Mouse (Mus musculus): ENCODE measurements around the gene Cacna1h.

Cacna1h gene

DNA sequence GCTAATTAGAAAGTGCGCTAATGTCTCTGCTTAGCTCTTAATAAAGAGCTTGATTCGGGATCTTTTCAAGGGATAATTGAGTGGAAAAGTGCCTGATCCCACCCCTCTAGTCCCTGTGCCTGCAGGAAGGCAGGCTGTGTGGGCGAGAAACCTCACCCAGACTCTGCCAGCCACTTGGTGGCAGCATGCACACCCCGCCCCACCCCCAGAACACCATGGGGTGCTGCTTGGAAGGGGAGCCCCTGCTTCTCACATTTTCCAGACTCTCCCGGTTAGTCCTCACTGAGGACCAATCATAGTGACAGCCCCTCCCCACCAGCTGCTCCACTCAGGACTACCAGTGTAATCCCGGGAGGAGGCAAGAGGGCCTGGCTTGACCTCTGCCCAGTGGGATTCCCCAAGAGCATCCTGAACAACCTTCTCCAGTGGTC is 27.6 kb downstream of the Cacna1h start:
- no peak for DNase-seq

DNA sequence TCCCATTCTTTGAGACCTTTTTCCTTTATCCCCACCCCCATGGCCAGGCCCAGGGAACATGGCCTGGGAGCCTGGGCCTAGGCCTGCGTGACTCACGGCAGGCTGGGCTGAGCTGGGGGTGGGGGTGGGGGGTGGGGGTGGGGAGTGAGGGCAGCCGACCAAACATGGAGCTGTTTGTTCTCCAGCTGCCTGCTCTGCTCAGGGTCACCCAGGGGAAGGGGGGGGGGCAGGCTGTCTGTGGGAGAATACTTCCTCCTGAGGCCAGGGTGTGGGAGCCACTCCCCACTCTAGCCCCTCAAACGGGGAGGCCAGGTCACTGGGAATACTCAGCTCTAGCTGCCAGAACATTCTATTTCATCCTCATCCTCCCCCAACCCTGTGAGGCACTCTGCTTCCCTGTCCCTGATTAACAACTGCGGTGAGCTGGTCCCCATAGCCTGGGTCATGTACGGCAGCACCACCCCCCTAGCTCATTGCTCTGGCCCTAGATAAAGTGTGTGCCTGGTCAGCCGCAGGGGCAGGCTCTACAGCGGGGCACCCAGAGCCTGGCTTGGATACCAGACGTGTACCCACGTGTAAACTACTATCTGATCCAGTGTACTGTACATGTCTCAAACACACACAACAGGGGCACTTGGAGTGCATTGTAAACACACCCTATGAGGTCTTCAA is 28.2 kb downstream of the Cacna1h start:
- DNase-seq, result peak; percentile 54

DNA sequence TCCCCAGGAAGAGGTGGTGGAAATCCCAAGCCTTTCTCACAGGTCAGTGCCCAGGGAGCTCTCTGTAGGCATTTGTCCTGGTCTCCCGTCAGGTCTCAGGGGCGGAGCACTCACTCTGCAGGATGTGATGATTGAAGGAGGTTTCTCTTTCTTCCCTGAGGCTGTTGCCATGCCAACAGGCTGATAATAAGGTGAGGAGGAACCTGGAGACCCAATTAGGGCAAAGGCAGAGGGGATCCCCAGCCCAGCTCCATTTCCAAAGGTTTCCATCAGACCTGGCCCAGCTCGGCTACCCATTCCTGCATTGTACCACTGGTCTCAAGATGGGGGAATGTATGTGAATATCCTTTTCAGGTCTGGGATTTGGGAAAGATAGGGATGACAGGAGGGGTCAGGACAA is 29.4 kb downstream of the Cacna1h start:
- DNase-seq, result no peak

DNA sequence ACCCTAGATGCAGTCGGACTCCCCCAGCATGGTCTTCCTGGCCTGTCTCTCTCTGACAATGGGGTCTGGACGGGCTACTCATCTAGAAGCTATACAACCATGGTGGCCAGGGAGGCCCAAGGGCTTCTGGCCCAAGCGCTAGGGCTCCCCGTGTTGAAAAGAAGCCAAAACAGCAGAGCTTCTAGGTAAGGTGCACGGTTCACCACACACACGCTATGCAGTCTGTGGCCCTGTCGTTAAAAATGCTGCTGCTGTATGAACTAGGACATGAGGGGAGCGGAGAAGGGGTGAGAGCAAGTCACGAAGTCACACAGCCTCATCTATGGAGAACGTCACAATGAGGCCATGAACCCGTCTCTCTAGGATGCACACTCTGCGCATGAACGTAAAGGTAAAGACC is 31.4 kb downstream of the Cacna1h start:
- DNase-seq, result no peak

DNA sequence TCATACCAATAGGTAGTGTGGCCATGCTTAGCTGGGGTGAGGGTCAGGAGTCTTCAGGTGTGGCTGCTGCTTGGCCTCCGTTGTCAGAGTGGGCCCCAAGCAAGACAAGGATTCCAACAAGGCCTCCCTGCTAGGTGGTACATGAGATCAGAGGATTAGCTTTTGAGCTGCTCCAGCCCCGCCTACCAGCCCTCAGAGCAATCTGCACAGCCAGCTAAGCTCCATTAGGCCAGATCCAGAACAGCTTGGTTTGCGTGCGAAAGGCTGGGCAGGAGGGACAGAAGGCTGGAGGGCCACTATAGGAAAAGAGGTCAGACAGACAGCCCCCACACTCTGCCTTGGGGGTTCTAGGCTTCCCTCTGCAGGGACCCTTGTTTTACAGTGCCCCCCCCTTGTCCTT is 32.1 kb downstream of the Cacna1h start:
- DNase-seq, result no peak

DNA sequence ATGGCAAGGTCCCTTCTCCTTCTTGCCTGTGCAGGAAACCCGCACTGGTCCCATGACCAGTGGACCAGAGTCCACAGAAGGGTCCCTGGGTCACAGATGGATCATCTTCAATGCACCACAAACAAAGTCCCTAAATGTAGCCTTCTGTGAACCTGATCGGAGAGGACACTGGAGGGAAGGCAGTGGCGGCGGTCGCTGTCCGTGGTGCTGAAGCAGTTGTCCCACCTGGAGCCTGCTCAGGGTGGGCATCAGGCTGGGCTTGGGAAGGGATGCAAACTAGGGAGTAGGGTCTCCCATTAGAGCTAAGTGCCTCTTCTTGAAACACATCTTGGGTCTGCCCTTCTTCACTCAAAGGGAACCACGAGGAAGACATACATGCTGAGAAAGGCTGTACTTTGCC is 33.1 kb downstream of the Cacna1h start:
- DNase-seq, result peak; percentile 57

DNA sequence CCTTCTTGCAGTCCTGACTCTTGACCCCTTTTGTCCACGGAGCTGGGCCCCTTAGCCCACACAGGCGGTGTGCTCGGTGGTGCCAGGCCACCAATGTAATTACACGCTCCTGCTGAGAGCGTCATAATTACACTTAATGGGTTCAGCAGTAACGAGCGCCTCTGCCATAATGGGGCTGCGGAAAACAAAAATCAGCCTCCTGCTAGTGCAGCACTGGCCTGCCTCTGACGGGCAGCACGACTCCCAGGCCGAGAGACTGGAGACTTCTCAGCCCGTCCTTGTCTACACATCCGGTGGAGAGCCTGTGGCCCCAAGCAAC is 35.1 kb downstream of the Cacna1h start:
- DNase-seq, result no peak

DNA sequence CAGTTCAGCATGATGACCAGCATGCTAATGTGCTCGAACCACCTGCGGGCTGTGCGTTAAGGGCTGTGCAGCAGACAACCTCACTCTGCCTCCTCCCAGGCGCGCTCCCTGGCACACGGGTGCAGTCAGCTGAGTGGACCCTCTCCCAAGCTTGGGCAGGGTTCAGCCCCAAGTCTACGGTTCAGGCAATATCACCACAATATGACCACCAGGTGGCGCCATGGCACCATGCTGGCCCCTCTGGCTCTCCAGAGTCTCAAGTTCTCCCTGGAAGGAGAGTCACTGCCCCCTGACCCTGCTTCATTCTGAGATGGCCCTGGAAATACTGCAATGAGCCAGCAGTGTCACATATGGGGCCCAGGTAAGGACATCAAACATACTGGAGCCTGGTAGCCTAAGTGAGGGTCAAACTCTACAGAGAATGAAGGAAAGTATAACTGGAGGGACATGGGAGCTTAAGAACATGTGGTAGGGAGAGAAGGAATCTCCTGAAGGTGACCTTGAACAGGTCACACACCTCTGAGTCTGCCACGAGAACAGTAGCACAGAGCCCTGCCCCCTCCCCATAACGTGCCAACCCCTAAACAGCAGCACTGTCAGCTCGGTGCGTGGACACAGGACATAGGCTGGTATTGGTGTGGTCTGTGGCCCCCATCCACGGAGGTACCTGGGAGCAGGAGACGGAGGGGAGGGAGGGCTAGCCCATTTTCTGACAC is 35.6 kb downstream of the Cacna1h start:
- peak; percentile 75 for DNase-seq

DNA sequence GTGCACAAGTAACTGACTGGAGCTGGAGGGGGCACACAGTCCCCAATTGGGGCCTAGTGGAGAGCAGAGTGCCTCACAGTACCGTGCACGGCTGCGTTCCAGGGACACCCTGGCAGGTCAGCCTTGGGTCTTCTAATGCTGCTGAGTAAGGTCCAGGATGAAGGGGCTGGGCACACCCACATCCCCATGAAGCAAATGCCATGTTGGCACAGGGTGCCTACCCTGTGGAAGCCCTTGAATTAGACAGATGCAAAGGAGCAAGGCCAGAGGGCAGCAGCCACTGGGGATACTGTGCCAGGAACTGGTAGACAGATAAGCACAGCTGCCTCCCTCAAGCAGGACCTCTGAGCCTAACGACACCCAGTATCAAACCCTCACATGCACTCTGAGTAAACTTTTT is 39.1 kb downstream of the Cacna1h start:
- no peak for DNase-seq

DNA sequence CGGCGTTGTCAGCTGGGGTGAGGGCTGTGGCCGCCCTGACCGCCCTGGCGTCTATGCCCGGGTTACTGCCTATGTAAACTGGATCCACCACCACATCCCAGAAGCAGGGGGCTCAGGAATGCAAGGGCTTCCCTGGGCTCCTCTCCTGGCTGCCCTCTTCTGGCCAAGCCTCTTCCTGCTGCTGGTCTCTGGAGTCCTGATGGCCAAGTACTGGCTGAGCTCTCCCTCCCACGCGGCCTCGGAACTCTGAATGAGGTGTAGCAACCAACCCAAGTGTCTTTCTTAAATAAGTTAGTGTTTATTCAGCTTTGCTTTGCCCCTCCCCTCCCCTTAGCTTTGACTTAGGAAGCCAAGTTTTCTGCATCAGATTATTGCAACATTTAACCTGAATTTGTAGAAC is 59.6 kb downstream of the Cacna1h start:
- no peak for DNase-seq

DNA sequence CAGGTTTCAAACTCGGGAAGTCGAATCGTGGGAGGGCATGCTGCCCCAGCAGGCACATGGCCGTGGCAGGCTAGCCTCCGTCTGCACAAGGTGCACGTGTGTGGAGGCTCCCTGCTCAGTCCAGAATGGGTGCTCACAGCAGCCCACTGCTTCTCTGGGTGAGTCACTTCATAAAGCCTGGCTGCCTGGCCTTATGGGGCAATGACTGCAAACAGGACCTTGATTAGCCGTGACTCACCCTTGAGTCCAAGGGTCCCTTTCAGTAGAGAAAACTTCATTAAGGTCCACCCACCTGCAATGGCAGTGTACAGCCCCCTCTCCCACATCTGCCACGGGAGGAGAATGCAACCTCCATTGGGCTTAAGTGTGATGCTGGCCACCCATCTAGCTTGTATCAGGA is 61.1 kb downstream of the Cacna1h start:
- no peak for DNase-seq

DNA sequence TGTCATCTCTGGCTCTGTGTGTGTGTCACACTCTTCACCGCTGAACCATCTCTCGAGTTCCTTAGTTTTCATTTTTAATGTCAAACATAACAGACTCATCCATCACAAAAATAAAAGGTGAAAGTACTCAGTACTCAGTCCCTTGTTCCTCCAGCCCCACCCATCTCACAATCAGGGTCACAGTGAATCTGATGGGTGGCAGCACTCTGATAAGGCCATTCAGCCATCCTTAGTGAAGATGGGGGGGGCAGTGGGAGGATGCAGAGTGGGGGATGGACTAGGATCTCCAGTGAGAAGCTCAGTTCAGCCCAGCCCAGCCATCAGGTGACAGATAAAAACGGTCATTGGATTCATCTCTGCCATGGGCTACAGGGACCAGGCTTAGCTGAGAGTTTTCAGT is 64.6 kb downstream of the Cacna1h start, which contains the start of gene Tpsg1:
TSS of gene Tpsg1 (plus strand) at position 301 of the 400 bp plus-strand sequence.
- DNase-seq, result no peak

DNA sequence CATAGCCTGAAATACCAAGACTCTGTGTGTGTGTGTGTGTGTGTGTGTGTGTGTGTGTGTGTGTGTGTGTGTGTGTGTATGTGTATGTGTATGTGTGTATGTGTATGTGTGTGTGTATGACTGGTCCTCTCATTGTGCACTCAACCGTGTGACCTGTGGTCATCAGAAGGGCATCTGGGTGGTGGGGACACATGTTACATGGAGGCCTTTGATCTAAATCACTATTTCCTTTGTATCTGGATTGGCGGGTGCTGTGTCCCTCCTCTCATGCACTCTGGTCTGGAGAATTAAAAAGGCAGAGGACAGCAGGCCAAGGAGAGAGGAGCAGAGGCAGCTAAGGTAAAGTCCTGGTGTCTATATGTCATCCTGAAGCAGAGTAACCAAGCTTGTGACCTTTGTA is 67.6 kb downstream of the Cacna1h start, which contains the start of gene Tpsb2:
TSS of gene Tpsb2 (plus strand) at position 301 of the 400 bp plus-strand sequence.
- no peak for DNase-seq

DNA sequence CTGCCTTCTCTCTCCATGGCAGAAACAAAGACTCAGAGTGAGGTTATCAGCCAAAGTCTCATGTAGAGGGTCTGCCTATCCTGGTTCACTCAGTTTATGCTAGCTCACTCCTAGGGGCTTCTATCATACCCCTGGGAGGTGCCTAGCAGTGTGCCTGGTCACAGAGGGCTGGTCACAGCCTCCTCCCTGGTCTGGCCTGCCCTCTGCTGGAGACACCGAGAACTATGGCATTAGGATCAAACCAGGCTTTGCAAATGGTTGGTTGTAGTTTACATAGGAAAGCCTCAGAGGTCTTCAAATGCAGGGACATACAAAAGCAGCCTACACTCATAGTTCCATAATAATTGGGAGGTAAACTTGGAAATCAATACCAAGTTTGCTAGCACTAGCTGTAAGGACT is 69.9 kb downstream of the Cacna1h start:
- DNase-seq, result peak; percentile 58

DNA sequence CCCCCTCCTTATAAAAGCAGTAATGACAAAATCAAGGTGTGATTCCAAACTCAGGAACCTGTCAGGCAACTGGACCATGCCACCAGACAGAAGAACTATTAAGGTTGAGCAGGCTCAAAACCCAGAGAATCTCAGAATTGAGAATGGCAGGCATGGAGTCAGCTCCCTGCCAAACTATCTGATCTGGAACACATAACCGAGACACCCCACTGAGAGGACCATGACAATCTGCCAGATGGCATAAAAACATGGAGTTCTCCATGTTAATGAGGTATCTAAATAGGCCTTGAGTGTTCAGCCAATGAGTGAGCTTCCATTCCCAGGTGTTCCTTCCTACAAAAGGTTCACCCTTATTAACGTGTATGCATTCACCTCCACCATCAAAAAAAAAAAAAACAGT is 72.3 kb downstream of the Cacna1h start:
- no peak for DNase-seq

DNA sequence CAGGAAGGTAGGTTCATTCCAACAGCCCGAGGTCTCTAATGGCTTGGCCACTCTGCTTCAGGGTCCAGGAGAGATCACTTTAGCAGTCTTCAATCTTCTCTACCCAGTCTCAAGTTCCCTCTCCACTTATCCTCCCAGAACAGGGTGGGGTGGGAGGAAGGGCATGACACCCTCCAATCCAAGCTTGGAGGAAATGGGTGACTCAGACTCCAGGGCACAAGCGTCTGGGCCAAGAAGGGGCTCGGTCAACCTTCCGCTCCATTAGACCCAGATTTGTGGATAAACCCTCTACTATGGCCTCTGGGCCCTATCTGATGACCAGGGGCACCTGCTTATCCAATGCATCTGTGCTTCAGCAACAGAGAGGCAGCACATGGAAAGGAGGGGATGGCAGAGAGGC is 88.1 kb downstream of the Cacna1h start, which contains the start of gene Tpsab1:
TSS of gene Tpsab1 (minus strand) at position 101 of the 400 bp plus-strand sequence.
- no peak for DNase-seq

DNA sequence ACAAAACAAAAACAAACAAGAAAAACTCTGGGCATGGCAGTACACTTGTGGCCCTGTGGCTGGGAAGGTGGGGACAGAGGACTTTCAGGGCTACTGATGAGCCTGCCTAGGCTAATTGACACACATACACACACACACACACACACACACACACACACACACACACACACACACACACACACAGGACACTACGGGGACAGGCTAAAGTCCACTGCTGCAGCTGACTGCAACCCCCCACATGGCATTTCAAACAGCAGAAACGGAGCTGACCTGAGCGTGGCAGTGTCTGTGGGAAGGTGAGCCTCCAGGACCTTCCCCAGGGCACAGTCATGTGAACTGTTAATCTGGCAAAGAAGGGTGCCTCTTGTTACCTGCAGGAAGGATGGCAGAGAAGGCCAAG is 92.1 kb downstream of the Cacna1h start:
- peak; percentile 42 for DNase-seq

DNA sequence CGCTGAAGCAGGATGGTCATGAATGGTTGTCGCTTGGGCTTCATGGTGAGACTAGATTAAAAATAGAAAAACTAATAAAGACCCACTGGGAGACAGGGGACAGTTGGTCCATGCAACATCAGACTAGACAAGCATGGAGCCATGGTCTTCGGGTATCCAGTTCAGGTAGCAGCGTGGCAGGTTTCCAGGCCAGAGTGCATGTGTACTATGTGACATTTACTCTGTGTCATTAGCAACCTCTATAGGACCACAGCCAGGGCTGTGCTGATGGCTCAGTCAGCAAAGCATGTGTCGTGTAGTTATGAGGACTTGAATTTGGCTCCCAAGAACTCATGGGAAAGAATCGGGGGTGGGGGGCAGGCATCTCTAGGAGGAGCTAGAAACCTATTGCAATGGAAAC is 93.6 kb downstream of the Cacna1h start:
- no peak for DNase-seq

DNA sequence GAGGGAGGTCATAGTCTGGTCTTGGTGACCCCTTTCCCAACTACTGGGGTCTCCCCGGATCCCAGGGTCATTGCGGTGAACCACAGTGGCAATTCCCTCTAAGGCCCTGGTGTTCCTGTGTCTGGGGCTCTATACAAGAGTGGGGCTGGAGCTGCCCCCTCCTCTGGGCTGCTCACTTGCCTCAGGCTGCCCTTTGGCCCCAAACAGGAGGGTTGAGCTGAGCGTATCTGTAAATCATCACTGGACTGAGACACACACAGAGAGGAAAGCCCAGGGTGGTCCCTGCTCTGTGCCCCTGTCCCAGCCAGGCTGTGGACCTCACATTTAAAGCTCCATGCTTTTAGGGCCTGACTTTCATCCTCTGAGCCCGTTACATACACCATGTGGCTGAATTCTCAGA is 95.4 kb downstream of the Cacna1h start:
- peak; percentile 20 for DNase-seq

DNA sequence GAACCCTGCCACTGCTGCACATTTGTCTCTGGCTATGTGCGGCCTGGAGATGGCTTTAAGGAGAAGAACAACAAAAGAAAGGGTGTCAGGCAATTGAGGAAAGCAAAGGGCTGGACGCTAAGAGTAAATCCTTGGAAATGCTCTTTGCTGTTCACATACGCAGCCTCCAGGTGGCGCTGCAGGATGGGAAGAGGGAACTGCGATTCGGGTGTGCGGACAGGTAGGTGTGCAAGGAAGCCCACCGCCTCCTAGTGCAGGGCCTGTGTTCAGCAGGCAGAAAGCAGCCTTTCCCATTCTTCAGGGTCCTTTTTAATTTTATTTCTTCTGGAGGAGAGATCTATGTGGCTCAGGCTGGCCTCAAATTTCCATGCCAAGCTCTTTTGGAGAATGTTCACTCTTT is 99.6 kb downstream of the Cacna1h start:
- peak; percentile 70 for DNase-seq

DNA sequence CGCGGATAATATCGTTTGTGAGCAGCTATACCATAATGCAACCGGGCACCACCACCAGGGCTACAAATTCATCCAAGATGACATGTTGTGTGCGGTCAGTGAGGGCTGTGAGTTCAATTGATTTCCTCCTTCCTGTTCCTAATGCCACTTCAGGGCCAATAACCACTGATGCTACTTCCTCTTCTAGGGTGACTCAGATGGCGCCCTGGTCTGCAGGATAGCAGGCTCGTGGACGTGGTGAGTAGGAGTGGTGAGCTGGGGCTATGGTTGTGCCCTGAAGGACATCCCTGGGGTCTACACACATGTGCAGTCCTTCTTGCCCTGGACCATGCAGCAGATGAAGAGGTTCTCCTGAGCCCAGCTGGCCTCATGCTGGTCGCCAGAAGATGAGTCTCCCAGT is 101.3 kb downstream of the Cacna1h start:
- DNase-seq, result no peak

Measured in liver (tissue).